Mouse (Mus musculus) colon, adult 2 months (tissue): Measurements from ENCODE around the gene Pgm5. TPM values are rescaled to one million over a fixed set of nuclear protein-coding genes. Genes with fewer than 3 reads are reported as not detected.

Source experiments
- polyA plus RNA-seq: library from polyadenylated mRNA; depleted of rRNA; stranded (reverse); fragments of >200 nt; gene quantifications from 2 replicates; pipeline ENCODE4 v1.2.3, GENCODE M21; 2012; rRNA removed

Gene Pgm5
- 58.2 and 61.5 TPM in 2 replicates for polyA plus RNA-seq

DNA sequence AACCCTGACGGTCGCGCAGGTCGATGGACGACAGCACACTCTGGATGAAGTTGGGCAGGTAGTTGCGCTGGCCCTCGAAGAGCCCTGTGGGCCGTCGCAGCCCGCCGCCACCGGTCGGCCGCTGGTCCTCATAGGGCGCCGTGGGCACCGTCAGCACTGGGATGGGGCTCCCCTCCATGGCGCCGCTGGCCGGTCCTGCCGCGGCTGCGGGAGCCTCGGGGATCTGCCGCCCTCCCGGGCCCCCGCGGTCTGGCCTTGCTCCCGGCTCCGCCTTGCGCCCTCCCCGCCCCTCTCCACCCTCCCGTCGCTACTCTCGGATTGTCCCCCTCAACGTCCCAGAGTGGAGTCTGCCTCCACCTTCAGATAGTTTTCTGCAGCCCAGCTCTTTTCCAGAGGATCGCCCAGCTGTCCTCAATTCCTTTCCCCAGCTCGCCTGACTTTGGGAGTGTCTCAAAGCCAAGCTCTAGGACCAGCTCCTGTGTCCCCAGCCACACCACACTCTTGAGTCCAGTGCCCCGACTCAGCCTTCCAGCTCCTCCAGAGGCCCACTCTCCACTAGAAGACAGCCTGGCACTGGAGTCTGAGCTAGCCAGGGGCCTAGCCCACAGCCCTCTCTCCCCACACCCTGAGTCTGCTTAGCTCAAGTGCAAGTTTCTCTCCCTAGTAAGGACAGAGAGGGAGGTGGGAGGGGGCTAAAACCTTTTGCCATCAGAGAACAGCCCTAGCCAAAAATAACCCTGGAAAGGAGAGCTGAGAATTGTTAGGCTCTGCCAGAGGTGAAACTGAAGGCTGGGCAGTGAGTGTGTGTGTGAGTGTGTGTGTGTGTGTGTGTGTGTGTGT, at the start of gene Pgm5:
Pgm5 (minus strand) TSS at position 244 of the 840 bp plus-strand sequence.

DNA sequence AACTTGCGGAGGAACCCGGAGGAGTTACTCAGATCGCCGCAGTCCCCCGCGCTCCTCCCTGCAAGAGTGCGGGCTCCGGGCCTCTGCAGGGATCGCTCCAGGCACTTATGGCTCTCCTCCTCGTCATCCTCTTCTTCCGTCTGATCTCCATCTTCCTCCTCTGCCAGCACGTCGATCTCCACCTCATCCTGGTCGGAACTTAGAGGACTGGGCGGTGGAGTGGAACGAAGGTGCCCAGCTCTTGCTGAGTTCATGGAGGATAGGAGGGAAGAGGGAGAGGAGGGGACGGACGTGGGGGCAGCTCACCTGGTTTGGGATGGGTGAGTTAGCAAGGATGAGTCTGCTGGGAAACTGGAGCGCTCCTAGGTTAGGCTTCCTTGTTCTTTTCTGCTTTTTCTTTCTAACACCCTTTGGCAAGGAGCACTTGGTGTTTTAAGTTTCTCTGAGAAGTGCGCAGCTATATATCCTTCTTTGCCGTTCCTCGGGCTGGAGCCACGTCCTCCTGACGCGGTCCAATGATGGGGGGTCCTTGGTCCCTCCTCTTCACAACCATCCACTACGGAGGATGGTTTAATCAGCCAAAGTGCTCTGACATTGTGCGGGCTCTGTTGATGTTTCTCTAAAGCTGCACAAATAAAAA, 39.0 kb upstream of the Pgm5 start, which contains the start of gene Foxd4:
Foxd4 (minus strand) TSS at position 617 of the 640 bp plus-strand sequence.

DNA sequence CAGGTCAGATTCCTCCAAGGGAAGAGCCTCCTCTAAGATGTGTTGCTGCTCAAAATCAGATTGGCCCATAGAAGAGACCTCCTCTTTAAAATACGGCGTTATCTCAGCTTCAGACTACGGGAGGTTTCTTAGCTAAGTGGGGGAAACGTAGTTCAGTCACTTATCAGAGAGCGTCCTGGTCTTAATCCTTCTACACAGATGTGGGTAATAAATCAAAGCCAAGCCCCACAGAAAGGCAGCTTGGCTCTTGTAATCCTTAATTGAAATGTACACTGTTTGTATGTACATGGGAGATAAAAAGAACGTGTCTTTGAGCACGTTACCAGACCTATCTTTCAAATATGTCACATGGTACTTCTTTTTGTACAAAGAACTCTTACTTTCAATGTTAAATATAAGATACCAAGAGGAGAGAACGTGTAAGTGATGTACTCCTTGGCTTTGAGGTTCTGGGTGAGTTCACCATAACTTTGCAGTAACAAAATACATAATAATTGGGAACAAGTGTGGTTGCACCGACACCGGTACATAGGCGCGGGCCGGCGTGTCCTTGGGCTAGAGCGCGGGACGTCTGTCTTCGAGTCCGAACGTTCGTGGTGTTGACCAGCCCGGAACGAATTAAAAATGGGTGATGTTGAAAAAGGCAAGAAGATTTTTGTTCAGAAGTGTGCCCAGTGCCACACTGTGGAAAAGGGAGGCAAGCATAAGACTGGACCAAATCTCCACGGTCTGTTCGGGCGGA, 13.6 kb upstream of the Pgm5 start, which contains the start of gene Gm10053:
Gm10053 (plus strand) TSS at position 558 of the 742 bp plus-strand sequence.

DNA sequence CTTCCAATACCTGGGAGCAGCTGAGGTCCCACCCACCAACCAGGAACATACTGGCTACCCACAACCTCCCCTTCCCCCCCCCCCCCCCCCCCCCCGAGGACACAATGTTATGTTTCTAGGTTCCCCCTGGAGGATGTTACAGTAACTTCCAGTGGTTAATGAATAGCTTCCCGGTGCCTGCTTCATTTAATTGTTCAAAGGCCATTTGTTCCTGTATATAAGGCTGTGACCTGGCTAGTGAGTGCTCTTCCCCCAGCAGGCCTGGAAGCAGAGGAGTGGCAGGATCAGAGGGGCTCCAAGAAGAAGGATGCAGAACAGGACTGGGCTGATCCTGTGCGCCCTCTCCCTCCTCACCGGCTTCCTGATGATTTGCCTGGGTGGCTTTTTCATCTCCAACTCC, 187.9 kb downstream of the Pgm5 start, which contains the start of gene Tmem252:
Tmem252 (plus strand) TSS at position 247 of the 400 bp plus-strand sequence.

Other genes starting within 250 kb of the Pgm5 start
- gene Tmem252, start 187.8 kb downstream of the Pgm5 start, polyA plus RNA-seq, result 3.7 and 4.4 TPM in 2 replicates
- 12.4 and 14.4 TPM in 2 replicates for gene Gm10053, start 13.8 kb upstream of the Pgm5 start, polyA plus RNA-seq
- not detected in 2 replicates for gene Foxd4, start 39.3 kb upstream of the Pgm5 start, polyA plus RNA-seq
- gene Cbwd1, start 99.8 kb upstream of the Pgm5 start, polyA plus RNA-seq, result 0.51 and 0.90 TPM in 2 replicates
- gene Dock8, start 137.7 kb upstream of the Pgm5 start, polyA plus RNA-seq, result 6.3 and 6.8 TPM in 2 replicates